8 mouse cellular contexts compared by ENCODE assay signal in the genomic region with DNA sequence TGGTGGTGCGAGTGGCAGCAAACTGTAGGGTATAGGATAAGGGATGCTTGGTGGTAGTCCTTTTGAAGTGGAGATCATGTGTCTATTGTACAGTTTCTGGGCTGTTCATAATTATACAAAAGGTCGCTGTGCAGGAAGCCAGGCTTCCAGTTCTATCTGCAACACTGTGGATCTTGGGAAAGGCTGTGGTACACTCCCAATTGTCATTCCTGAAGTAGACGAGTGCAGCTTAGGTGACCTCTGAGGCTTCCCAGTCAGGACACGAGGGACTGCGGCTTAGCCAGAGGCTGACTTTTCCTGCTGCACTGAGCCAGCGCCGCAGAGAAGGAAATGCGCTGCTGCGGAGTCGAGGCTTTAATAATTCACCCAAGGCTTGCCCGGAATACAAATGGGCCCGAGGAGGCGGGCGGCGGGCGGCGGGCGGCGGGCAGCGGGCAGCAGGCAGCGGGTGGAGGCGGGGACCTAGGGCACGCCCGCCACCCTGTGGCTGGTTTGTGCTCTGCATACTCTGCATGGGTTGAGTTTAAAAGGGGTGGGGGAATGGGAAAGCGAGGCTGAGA. TPM values are rescaled to one million over a fixed set of nuclear protein-coding genes. Genes with fewer than 3 reads are reported as not detected.
A peak's percentile ranks its signal among the peaks of the same experiment; 100 is the strongest.
DNase-seq lines count a peak whose midpoint lies in the region; ATAC-seq and TF ChIP-seq lines count a peak whose summit lies in the region.

No protein-coding gene starts in this region.

- ATAC-seq in intestine, postnatal 0 days: peak; percentile 45; the same call in 1 of the 2 replicates
- ATAC-seq in limb, embryonic 13.5 days (ENCODE audit: low FRiP score, low read depth): no peak
- ATAC-seq in midbrain, embryonic 13.5 days: peak; percentile 93

- WGBS in intestine, postnatal 0 days: 24% methylated on average over 25 of the region's 25 CpGs
- 14% methylated on average over 22 of the region's 25 CpGs for WGBS in limb, embryonic 13.5 days
- WGBS in midbrain, embryonic 13.5 days: 17% methylated on average over 20 of the region's 25 CpGs

- DNase-seq in 416B (ENCODE audit: low read depth): peak; percentile 28
- peak; percentile 65 to 75 for DNase-seq in adrenal gland, adult (ENCODE audit: inconsistent age in 2 of 2, low spot score in 1 of 2)
- peak; percentile 14 to 21 for DNase-seq in gastrocnemius, postnatal 36 days
- peak; percentile 40 to 70 for DNase-seq in spleen, postnatal 4 days (ENCODE audit: low spot score in 2 of 2)

- intact Hi-C loops in gastrocnemius, postnatal 36 days (cut with DNase I): loop anchor here (1.0 kb wide), 1 partner anchor 176 kb away; no protein-coding TSS in a partner anchor

- no peaks in the 10 kb centered on the region for H3K4me1 ChIP-seq in cortical plate, adult 2 months (ENCODE audit: control insufficient read depth, insufficient read depth, low read length)
- H3K4me1 ChIP-seq in intestine, postnatal 0 days (replicated peaks; ENCODE audit: control insufficient read depth, insufficient read depth, low read length): no peaks in the 10 kb centered on the region
- no peaks in the 10 kb centered on the region for H3K4me1 ChIP-seq in limb, embryonic 13.5 days
- H3K4me1 ChIP-seq in midbrain, embryonic 13.5 days (replicated peaks): peaks cover 17% of the 10 kb centered on the region

- peak overlapping the region; percentile 60 for H3K4me2 ChIP-seq in intestine, postnatal 0 days (replicated peaks; ENCODE audit: low read depth)
- peak overlapping the region; percentile 61 for H3K4me2 ChIP-seq in limb, embryonic 13.5 days (replicated peaks)
- peak overlapping the region; percentile 49 for H3K4me2 ChIP-seq in midbrain, embryonic 13.5 days (replicated peaks)

- H3K9ac ChIP-seq in intestine, postnatal 0 days (ENCODE audit: low read depth, low read length): no peak overlapping the region
- H3K9ac ChIP-seq in limb, embryonic 13.5 days: no peak overlapping the region; the same call in 1 of the 2 replicates
- H3K9ac ChIP-seq in midbrain, embryonic 13.5 days (replicated peaks): no peak overlapping the region

- H3K9me3 ChIP-seq in intestine, postnatal 0 days (ENCODE audit: control insufficient read depth): no peaks in the 10 kb centered on the region
- no peaks in the 10 kb centered on the region for H3K9me3 ChIP-seq in limb, embryonic 13.5 days
- H3K9me3 ChIP-seq in midbrain, embryonic 13.5 days: no peaks in the 10 kb centered on the region

- H3K4me3 ChIP-seq in cortical plate, adult 2 months (ENCODE audit: insufficient read depth, low read length): 0 out of 2 replicates have a peak overlapping the region, but pooled peaks have one; percentile 2
- no peak overlapping the region for H3K4me3 ChIP-seq in intestine, postnatal 0 days (ENCODE audit: low read depth, low read length)
- peak overlapping the region; percentile 35 for H3K4me3 ChIP-seq in limb, embryonic 13.5 days
- peak overlapping the region; percentile 24 for H3K4me3 ChIP-seq in midbrain, embryonic 13.5 days (replicated peaks)

- H3K27ac ChIP-seq in cortical plate, adult 2 months (ENCODE audit: insufficient read depth, low read length): no peak overlapping the region
- H3K27ac ChIP-seq in intestine, postnatal 0 days (ENCODE audit: low read depth, low read length): no peak overlapping the region
- H3K27ac ChIP-seq in limb, embryonic 13.5 days: no peak overlapping the region
- no peak overlapping the region; the same call in 1 of the 2 replicates for H3K27ac ChIP-seq in midbrain, embryonic 13.5 days

- TF ChIP-seq POLR2A in cortical plate, adult 2 months (IDR thresholded peaks at IDR 0.05; ENCODE audit: extremely low read depth, insufficient read depth, low read length): no peak

- peak; percentile 29; the same call in 1 of the 2 replicates for TF ChIP-seq CTCF in cortical plate, adult 2 months (IDR thresholded peaks at IDR 0.05; ENCODE audit: extremely low read depth, insufficient read depth, low read length)
- TF ChIP-seq CTCF in intestine, postnatal 0 days (IDR thresholded peaks at IDR 0.05; ENCODE audit: low read depth): peak; percentile 75

- H3K36me3 ChIP-seq in intestine, postnatal 0 days (ENCODE audit: control insufficient read depth, insufficient read depth): no peaks in the 10 kb centered on the region
- no peaks in the 10 kb centered on the region for H3K36me3 ChIP-seq in limb, embryonic 13.5 days
- H3K36me3 ChIP-seq in midbrain, embryonic 13.5 days: no peaks in the 10 kb centered on the region

- H3K27me3 ChIP-seq in intestine, postnatal 0 days (replicated peaks; ENCODE audit: control insufficient read depth, insufficient read depth, low read length): no peaks in the 10 kb centered on the region; the same call in 1 of the 2 replicates
- H3K27me3 ChIP-seq in limb, embryonic 13.5 days: peaks cover 18% of the 10 kb centered on the region
- H3K27me3 ChIP-seq in midbrain, embryonic 13.5 days: no peaks in the 10 kb centered on the region

RNA-seq across cellular contexts. Expression of gene Hmgb3, which starts 45.4 kb away (rescaled TPM):
- polyA plus RNA-seq in cortical plate, adult 2 months (2012; rRNA removed): 43.8 and 44.9 TPM in 2 replicates
- 10 to 100 TPM in 1 of 2 experiments, 1 to 10 TPM in 1; 9.8 to 10.5 TPM for total RNA-seq in gastrocnemius, postnatal 36 days (2021)
- polyA plus RNA-seq in intestine, postnatal 0 days (2015; fragmentation: Nextera tagmentation; extraction: Ambion mirVana): 82.9 and 86.7 TPM in 2 replicates
- 388 and 423 TPM in 2 replicates for polyA plus RNA-seq in limb, embryonic 13.5 days (2015; fragmentation: Nextera tagmentation; extraction: Ambion mirVana)
- polyA plus RNA-seq in midbrain, embryonic 13.5 days (2015; fragmentation: Nextera tagmentation; extraction: Ambion mirVana): 686 and 764 TPM in 2 replicates

Comparison
In these comparisons a context has a peak if more than half of its experiments do, and no peak if none do; other contexts are left out.
1. DNase-seq: peak in every context shown above with its lines; median percentile 70 in adrenal gland, adult; 55 in spleen, postnatal 4 days; 28 in 416B; 18 in gastrocnemius, postnatal 36 days.